Mouse (Mus musculus): ENCODE data around the gene Kdm5c. TPM values are rescaled to one million over a fixed set of nuclear protein-coding genes. Genes with fewer than 3 reads are reported as not detected.

The Kdm5c gene
- polyA plus RNA-seq, 1 experiment from 2014 or later: 54.8 TPM

GRCm38 (mm10) chrX:152307942-152308341 lies 75.1 kb downstream of the Kdm5c start:
- no peaks in the 10 kb centered on the region for H3K9me3 ChIP-seq
- no peak overlapping the region for H3K4me2 ChIP-seq (replicated peaks)
- H3K4me3 ChIP-seq: no peak overlapping the region
- no peaks in the 10 kb centered on the region for H3K4me1 ChIP-seq
- no peak overlapping the region for H3K9ac ChIP-seq
- no peaks in the 10 kb centered on the region for H3K36me3 ChIP-seq
- 80% methylated on average over 2 of the region's 2 CpGs for WGBS
- H3K27ac ChIP-seq: no peak overlapping the region
- no peaks in the 10 kb centered on the region; the same call in 1 of the 2 replicates for H3K27me3 ChIP-seq (replicated peaks)
- no peak for ATAC-seq (ENCODE audit: low FRiP score, low read depth)

GRCm38 (mm10) chrX:152320535-152320934 lies 87.7 kb downstream of the Kdm5c start:
- Histone ChIP-seq H3K27me3 (replicated peaks) (0 out of 2 replicates have a peak, but pooled peaks cover 4% of the 10 kb centered on the region), H3K9me3 (no peaks in the 10 kb centered on the region)
- no peak for ATAC-seq (ENCODE audit: low FRiP score, low read depth)

GRCm38 (mm10) chrX:152322776-152323175 lies 90.0 kb downstream of the Kdm5c start:
- Histone ChIP-seq H3K4me1 (no peaks in the 10 kb centered on the region), H3K36me3 (no peaks in the 10 kb centered on the region), H3K9ac (no peak overlapping the region), H3K27me3 (replicated peaks) (peaks cover 8% of the 10 kb centered on the region; the same call in 1 of the 2 replicates), H3K27ac (no peak overlapping the region), H3K4me2 (replicated peaks) (no peak overlapping the region), H3K9me3 (no peaks in the 10 kb centered on the region), H3K4me3 (no peak overlapping the region)
- ATAC-seq (ENCODE audit: low FRiP score, low read depth): no peak
- WGBS: 44% methylated on average over 2 of the region's 2 CpGs

More at GRCm38 (mm10) chrX:152320535-152320934, 87.7 kb downstream of the Kdm5c start:
- Histone ChIP-seq H3K9ac (no peak overlapping the region), H3K36me3 (no peaks in the 10 kb centered on the region), H3K4me3 (no peak overlapping the region), H3K4me2 (replicated peaks) (no peak overlapping the region), H3K27ac (no peak overlapping the region), H3K4me1 (no peaks in the 10 kb centered on the region)
- 88% methylated on average over 4 of the region's 4 CpGs for WGBS

GRCm38 (mm10) chrX:152323584-152323983 lies 90.8 kb downstream of the Kdm5c start:
- Histone ChIP-seq H3K27me3 (replicated peaks) (peaks cover 8% of the 10 kb centered on the region; the same call in 1 of the 2 replicates), H3K4me2 (replicated peaks) (no peak overlapping the region), H3K9ac (no peak overlapping the region), H3K9me3 (no peaks in the 10 kb centered on the region), H3K4me3 (no peak overlapping the region), H3K27ac (no peak overlapping the region), H3K36me3 (no peaks in the 10 kb centered on the region), H3K4me1 (no peaks in the 10 kb centered on the region)
- 100% methylated on average over 1 of the region's 1 CpGs for WGBS
- no peak for ATAC-seq (ENCODE audit: low FRiP score, low read depth)

Other genes with a start within 250 kb of the Kdm5c start
- 139 and 145 TPM in 2 replicates for gene Hsd17b10, start 231.2 kb upstream of the Kdm5c start, polyA plus RNA-seq (2016; fragmentation: Nextera tagmentation; extraction: Ambion mirVana)
- 3.4 and 3.7 TPM in 2 replicates for gene Ribc1, start 216.7 kb upstream of the Kdm5c start, polyA plus RNA-seq (2016; fragmentation: Nextera tagmentation; extraction: Ambion mirVana)
- 100 and 109 TPM in 2 replicates for gene Smc1a, start 216.6 kb upstream of the Kdm5c start, polyA plus RNA-seq (2016; fragmentation: Nextera tagmentation; extraction: Ambion mirVana)
- gene Iqsec2, start 88.8 kb upstream of the Kdm5c start, polyA plus RNA-seq (2016; fragmentation: Nextera tagmentation; extraction: Ambion mirVana): 2.6 and 3.0 TPM in 2 replicates
- gene Kantr, start 94.5 kb downstream of the Kdm5c start, polyA plus RNA-seq (2016; fragmentation: Nextera tagmentation; extraction: Ambion mirVana): 18.6 and 19.0 TPM in 2 replicates
- gene Tspyl2, start 109.4 kb downstream of the Kdm5c start, polyA plus RNA-seq (2016; fragmentation: Nextera tagmentation; extraction: Ambion mirVana): 50.2 and 53.7 TPM in 2 replicates
- gene Gpr173, start 135.7 kb downstream of the Kdm5c start, polyA plus RNA-seq (2016; fragmentation: Nextera tagmentation; extraction: Ambion mirVana): 8.5 and 8.6 TPM in 2 replicates